Mouse (Mus musculus) ES-Bruce4 (cell line): ENCODE measurements around the gene Bmp8b. TPM values are rescaled to one million over a fixed set of nuclear protein-coding genes. Genes with fewer than 3 reads are reported as not detected.
"Not testable (repeated sequence)": the region's sequence is repeated elsewhere in the genome, so short reads cannot be mapped to it uniquely, and the experiment has no call there.

ENCODE experiments used
- H3K27ac ChIP-seq: 2 replicates; pipeline ENCODE4 v1.5.1; 2012; ENCODE audit warnings: low read length, inconsistent platforms; ENCODE audit not compliant: insufficient read depth
- H3K27me3 ChIP-seq: 2 replicates; pipeline ENCODE4 v1.6.1; 2012; ENCODE audit warnings: mild to moderate bottlenecking, low read length, inconsistent platforms; ENCODE audit not compliant: control insufficient read depth, poor library complexity, insufficient read depth, severe bottlenecking
- H3K36me3 ChIP-seq: 2 replicates; pipeline ENCODE4 v1.6.1; 2012; ENCODE audit warnings: inconsistent platforms, mild to moderate bottlenecking, low read length, moderate library complexity; ENCODE audit not compliant: control insufficient read depth, poor library complexity, insufficient read depth, severe bottlenecking
- H3K4me1 ChIP-seq: one replicate; pipeline ENCODE4 v1.8.1; 2011; ENCODE audit warnings: low read length; ENCODE audit not compliant: control insufficient read depth, insufficient read depth
- H3K4me3 ChIP-seq: 2 replicates; pipeline ENCODE4 v1.5.1; 2011; ENCODE audit warnings: low read depth, mild to moderate bottlenecking, low read length
- H3K9ac ChIP-seq: 2 replicates; pipeline ENCODE4 v1.6.1; 2012; ENCODE audit warnings: low read depth, mild to moderate bottlenecking, inconsistent platforms; ENCODE audit not compliant: poor library complexity, severe bottlenecking
- H3K9me3 ChIP-seq: replicated peaks from 2 replicates; pipeline ENCODE4 v1.6.1; 2012; ENCODE audit warnings: mild to moderate bottlenecking, low read length, inconsistent platforms; ENCODE audit not compliant: control insufficient read depth, poor library complexity, insufficient read depth, severe bottlenecking
- CTCF ChIP-seq: IDR thresholded peaks from one replicate; pipeline ENCODE4 v1.8.1; 2011; ENCODE audit warnings: low read depth, low read length
- EP300 ChIP-seq: IDR thresholded peaks from 2 replicates; pipeline ENCODE4 v1.6.1; 2011; ENCODE audit warnings: low read depth, low read length; ENCODE audit not compliant: insufficient read depth
- POLR2A ChIP-seq: IDR thresholded peaks from one replicate; pipeline ENCODE4 v1.8.1; 2011; ENCODE audit warnings: low read length; ENCODE audit not compliant: insufficient read depth
- polyA plus RNA-seq: library from polyadenylated mRNA; stranded (reverse); fragments of >200 nt; gene quantifications from 2 replicates; pipeline ENCODE4 v1.2.4, GENCODE M21; 2011; ENCODE audit warnings: low read depth; ENCODE audit not compliant: missing spikeins, insufficient read depth, insufficient read length

Bmp8b gene
- polyA plus RNA-seq, 1 experiment = 8.7 TPM

DNA sequence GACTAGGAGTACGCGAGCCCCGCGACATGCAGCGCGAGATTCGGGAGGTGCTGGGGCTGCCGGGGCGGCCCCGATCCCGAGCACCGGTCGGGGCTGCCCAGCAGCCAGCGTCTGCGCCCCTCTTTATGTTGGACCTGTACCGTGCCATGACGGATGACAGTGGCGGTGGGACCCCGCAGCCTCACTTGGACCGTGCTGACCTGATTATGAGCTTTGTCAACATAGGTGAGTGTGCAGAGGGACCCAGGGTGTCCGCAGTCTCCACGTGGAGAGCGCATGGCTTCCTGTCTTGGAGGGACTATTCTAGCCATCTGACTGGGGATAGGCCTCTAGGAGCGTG lies 456 bp downstream of the Bmp8b start:
- Histone ChIP-seq H3K36me3 (no peaks in the 10 kb centered on the region), H3K4me1 (no peaks in the 10 kb centered on the region), H3K27me3 (no peaks in the 10 kb centered on the region), H3K4me3 (peak overlapping the region; percentile 62), H3K9me3 (peaks cover 2% of the 10 kb centered on the region), H3K9ac (peak overlapping the region; percentile 27; the same call in 1 of the 2 replicates), H3K27ac (no peak overlapping the region)
- TF ChIP-seq CTCF (no peak), EP300 (no peak), POLR2A (no peak)

DNA sequence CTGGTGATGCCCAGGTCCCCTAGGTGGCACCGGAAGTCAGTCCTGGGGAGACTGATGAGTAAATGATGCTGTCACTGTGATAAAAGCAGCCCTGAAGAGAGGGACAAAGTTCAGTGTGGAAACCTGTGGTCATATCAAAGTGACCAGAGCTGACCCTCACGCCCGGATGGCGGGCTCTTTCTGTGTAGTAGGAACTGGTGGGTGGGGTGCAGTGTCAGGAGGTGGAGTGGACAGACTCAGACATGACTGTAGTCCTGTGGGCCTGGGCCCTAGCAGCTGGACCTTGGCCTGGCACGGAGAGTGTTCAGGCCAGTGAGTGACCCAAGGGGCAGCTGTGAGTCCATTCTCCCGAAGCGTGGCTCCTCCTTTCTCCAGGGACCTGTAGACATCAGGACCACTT lies 964 bp downstream of the Bmp8b start:
- H3K4me1 ChIP-seq, H3K9me3 ChIP-seq, H3K27ac ChIP-seq, H3K36me3 ChIP-seq, H3K9ac ChIP-seq, H3K27me3 ChIP-seq: not testable (repeated sequence)
- peak overlapping the region; percentile 62; the same call in 1 of the 2 replicates for H3K4me3 ChIP-seq

DNA sequence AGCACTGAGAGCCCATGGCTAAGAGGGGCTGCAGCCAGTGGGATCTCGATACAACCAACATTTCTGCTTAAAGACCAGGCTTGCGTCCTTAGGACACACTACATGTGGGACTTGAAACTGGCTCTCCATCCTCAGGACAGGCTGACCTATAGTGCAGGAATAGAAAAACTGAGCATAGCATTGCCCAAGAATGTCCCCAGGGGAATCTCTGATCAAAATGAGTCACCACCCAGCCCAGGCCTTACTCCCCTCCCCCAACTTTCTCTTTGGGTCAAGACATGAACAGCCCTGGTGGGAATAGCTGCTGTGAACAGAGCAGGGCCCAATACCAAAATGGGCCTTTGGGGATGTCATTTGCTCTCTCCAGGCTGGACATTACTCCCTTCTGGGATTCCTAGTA lies 1.9 kb downstream of the Bmp8b start:
- no peak overlapping the region for H3K4me3 ChIP-seq
- no peak overlapping the region for H3K9ac ChIP-seq
- no peaks in the 10 kb centered on the region for H3K27me3 ChIP-seq
- no peak for TF ChIP-seq EP300
- TF ChIP-seq CTCF = no peak
- no peak for TF ChIP-seq POLR2A
- no peaks in the 10 kb centered on the region for H3K4me1 ChIP-seq
- no peak overlapping the region for H3K27ac ChIP-seq
- no peaks in the 10 kb centered on the region for H3K9me3 ChIP-seq
- no peaks in the 10 kb centered on the region for H3K36me3 ChIP-seq

- Histone ChIP-seq H3K4me3 (no peak overlapping the region), H3K9ac (no peak overlapping the region), H3K27me3 (no peaks in the 10 kb centered on the region), H3K9me3 (no peaks in the 10 kb centered on the region), H3K4me1 (no peaks in the 10 kb centered on the region), H3K36me3 (no peaks in the 10 kb centered on the region), H3K27ac (no peak overlapping the region)
- TF ChIP-seq EP300 (no peak), POLR2A (no peak), CTCF (no peak)
Measured at GRCm38 (mm10) chr4:123108056-123108455, 3.1 kb downstream of the Bmp8b start.

GRCm38 (mm10) chr4:123110751-123111150 lies 5.8 kb downstream of the Bmp8b start:
- Histone ChIP-seq H3K4me1 (no peaks in the 10 kb centered on the region), H3K4me3 (no peak overlapping the region), H3K36me3 (no peaks in the 10 kb centered on the region), H3K9ac (no peak overlapping the region), H3K27me3 (no peaks in the 10 kb centered on the region), H3K9me3 (no peaks in the 10 kb centered on the region), H3K27ac (no peak overlapping the region)
- TF ChIP-seq EP300 (no peak), CTCF (no peak), POLR2A (no peak)

DNA sequence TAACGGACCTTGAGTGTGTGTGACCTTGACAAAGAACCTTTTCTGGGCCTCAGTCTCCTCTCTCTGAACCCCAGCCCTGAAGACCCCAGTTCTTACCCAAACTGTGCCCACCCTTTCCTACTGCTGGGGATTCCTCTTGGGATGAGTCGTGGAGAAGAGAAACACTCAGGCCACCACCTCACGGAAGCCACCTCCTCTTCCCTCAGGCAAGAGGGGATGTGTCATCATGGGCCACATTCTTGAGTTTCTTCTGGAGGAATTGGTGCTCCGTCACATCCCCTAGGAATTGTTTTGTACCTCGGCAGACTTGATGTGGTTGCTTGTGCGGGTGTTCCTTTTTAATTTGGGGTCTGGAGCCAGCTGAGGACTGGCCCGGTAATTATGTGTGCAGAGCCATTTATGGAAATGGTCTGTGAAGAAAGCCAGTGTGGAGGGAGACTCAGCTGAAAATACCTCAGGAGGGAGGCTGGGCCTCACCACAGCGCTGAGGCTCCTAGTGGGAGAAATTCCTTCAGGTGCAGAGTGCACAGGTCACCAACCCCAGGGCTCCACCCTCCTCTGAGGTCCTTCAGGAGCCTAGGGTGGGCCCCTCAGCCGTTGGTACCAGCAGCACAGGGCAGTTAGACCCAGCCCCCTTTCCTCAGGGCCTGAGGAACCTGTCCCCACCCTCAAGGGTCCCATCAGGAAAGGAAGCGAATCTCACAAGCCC lies 6.5 kb downstream of the Bmp8b start:
- not testable (repeated sequence) for H3K27me3 ChIP-seq, H3K4me3 ChIP-seq, H3K9me3 ChIP-seq, H3K9ac ChIP-seq, H3K36me3 ChIP-seq, H3K4me1 ChIP-seq, H3K27ac ChIP-seq
